Mouse (Mus musculus) brain, embryonic 14.5 days (tissue): ENCODE results near the gene Stoml1.
A peak's percentile ranks its signal among the peaks of the same experiment; 100 is the strongest.

ENCODE experiments used
- CTCF ChIP-seq: fragments of 200-500 bp; IDR thresholded peaks from 2 replicates; pipeline ENCODE4 v1.5.1; 2012; ENCODE audit warnings: inconsistent platforms, mild to moderate bottlenecking, moderate library complexity, borderline replicate concordance; ENCODE audit not compliant: insufficient read depth, insufficient read length; ENCODE audit errors: extremely low read depth
- POLR2A ChIP-seq: fragments of 200-500 bp; IDR thresholded peaks from 2 replicates; pipeline ENCODE4 v1.6.1; 2012; ENCODE audit warnings: mild to moderate bottlenecking, inconsistent platforms, borderline replicate concordance; ENCODE audit not compliant: poor library complexity, insufficient read depth, insufficient read length, severe bottlenecking; ENCODE audit errors: extremely low read depth

DNA sequence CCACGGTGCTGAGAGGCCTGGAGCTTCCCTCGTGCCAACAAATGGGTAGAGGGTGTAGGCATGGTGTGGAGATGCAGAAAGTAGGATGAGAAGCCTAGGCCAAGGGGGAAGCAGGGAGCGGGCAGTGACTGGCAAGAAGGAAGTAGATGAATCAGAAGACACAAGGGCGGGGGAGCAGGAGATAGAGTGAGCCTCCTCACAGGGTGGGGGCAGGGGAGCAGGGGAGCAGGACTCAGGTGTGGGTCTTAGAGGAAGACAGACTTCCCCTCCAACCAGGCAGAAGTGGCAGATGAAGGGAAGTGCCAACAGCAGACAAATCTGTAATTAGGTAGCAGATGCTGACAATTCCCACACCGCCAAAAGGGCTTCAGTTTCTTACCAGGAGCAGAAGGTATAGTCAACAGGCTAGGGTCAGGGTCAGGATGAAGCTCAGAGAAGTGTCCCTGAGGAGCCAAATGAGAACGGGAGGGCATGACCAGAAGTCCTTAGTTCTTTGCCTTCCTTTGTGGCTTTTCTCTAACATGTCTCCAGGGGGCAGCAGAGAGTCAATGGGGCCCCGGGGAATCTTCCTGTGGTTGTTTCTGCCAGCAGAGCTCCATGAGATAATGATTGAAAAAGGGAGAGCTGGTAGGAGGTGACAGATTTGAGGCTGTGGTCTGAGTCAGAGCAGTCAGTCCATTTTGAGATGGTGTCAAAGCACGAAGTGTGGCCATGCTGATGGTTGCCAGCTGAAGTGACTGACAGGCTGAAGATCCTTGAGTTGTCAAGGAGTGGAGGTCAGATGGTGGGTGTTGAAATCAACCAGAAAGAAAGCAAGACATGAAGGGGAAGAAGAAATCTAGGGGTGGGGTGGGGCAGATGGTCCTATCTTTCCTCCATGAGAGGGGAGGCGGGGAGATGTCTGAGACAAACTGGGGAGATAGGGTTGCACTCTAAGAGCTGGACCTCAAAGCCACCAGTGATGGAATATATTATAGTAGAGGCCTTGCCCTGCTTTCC lies 26.8 kb upstream of the Stoml1 start:
- TF ChIP-seq POLR2A: no peak
- peak; percentile 72 for TF ChIP-seq CTCF
